Mouse (Mus musculus) T-helper 2 cell (primary cell): ENCODE data around the gene Tnr.

ENCODE experiments used
- in situ Hi-C: fragments of 300-600 bp; cut with MboI, MseI; formaldehyde crosslinking; loops from one replicate; pipeline ENCODE4 v1.15.1; 2025; ENCODE audit warnings: high pct_unique_total_duplicates

Tnr gene

DNA sequence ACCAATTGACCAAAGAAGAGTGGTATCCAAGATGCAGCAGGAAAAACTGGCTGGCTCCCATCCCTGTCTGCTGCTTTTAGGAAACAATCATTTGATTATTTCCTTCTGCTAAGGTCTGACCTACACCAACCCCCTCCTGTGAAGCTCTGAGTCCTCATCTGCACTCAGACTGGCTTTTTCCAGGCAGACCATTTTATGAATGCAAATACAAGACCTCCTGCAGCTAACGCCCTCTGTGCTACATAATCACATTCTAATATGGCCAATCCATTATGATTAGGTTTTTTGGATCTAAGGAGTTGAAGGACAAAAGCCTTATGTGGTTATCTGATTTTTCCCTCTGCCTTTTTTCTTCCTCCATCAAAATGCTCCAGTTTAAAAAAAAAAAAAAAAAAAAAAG is 342.1 kb downstream of the Tnr start:
- in situ Hi-C loops, result no loop called here

GRCm38 (mm10) chr1:159869619-159870441 is 346.3 kb downstream of the Tnr start:
- in situ Hi-C loops, result no loop called here

- in situ Hi-C loops, result no loop called here
Measured at GRCm38 (mm10) chr1:159872866-159873265, 349.3 kb downstream of the Tnr start.

GRCm38 (mm10) chr1:159878681-159879080 is 355.1 kb downstream of the Tnr start:
- in situ Hi-C loops, result no loop called here

- in situ Hi-C loops, result no loop called here
Measured at GRCm38 (mm10) chr1:159879866-159880265, 356.3 kb downstream of the Tnr start.

- in situ Hi-C loops, result loop anchor here (5.0 kb wide), 2 partner anchors 302 to 488 kb away; no protein-coding TSS in a partner anchor
Measured at GRCm38 (mm10) chr1:159885476-159885875, 361.9 kb downstream of the Tnr start.

DNA sequence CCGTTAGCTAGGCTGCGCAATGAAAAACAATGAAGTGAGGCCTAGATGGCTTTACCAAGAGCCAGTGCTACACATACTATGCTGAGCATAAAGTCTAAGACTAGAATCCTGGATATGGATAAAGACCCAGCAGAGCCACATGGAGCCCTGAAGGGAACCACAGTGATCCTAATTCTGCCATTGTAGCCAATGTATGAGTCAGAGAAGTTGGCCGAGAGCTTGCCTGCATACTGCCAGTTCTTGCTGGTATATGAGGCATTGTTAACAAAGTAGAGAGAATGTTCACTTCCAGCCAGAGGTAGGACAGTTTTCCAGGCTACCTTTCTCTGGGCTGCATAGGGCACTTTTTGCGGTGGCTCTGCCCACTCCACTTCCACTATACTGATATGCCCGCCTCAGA is 365.0 kb downstream of the Tnr start:
- in situ Hi-C loops, result loop anchor here (5.0 kb wide), 2 partner anchors 299 to 491 kb away; no protein-coding TSS in a partner anchor

DNA sequence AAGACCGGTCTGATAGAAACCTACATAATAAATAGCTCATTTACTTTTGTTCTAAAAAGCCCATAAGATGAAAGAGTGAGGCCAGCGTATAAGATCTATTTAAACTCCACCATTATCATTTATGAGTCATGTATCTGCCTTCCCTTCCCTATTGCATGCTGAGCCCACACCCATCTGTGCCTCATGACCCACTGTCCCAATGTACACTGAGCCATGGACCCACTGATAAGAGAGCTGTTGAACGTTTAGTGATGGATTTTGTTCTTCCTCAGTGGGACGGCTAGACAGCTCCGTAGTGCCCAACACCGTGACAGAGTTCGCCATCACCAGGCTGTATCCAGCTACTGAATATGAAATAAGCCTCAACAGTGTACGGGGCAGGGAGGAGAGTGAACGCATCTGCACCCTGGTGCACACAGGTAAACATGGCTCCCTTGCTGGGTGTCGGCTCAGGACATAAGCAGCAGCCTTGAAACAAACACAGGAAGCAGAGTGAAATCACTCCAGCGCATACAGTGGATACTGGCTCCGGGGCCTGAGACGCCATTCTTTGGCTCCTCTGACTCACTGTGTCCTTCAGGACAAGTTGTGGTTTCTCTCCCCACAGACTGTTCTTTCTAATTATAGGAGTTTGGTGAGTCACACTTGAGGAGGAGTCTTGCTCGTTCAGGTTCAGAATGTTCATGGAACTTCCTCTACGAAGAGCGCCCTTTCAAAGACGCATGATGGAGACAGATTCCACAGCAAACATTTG is 365.6 kb downstream of the Tnr start:
- in situ Hi-C loops, result loop anchor here (5.0 kb wide), 2 partner anchors 298 to 492 kb away; no protein-coding TSS in a partner anchor

DNA sequence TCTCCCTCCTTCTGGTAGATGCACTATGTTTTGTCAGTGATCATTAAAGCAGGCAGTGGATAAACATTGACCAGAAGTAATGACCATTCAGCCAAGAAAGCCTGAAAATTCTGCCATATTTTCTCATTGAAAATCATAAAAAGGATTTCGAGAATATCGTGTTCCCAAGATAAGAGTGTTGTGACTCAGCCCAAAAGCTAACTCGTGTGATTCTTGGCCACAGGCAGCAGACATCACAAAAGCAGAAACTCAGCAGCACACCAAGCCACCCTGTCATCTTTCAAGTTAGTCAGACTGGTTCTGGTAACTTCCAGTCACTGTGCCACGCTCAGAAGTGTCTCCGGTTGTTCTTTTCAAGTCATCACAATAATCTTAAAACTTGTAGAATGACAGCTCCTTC is 367.0 kb downstream of the Tnr start:
- in situ Hi-C loops, result no loop called here

DNA sequence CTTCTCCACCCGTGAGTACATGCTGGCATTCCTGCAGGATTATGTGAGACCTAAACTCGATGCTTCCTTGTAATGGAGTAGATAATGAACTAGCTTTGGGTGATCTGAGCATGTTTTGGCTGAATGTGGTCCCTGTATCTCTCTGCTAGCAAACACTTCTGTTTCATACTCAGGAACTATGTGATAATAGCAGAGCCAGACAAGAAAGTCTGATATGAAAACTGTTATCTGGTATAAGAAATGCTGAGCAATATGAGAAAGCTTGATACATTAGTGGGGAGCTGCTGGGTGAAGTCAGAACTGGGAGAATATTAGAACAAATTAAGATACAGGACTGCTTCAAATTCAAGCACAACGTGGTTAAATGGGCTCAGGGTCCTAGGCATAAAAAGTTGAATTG is 371.5 kb downstream of the Tnr start:
- in situ Hi-C loops, result no loop called here

- in situ Hi-C loops, result no loop called here
Measured at GRCm38 (mm10) chr1:159899991-159900390, 376.4 kb downstream of the Tnr start.

- in situ Hi-C loops, result no loop called here
Measured at GRCm38 (mm10) chr1:159900639-159901038, 377.1 kb downstream of the Tnr start.

GRCm38 (mm10) chr1:159901366-159902119 is 378.0 kb downstream of the Tnr start:
- in situ Hi-C loops, result no loop called here

- in situ Hi-C loops, result no loop called here
Measured at GRCm38 (mm10) chr1:159902120-159902497, 378.5 kb downstream of the Tnr start.

DNA sequence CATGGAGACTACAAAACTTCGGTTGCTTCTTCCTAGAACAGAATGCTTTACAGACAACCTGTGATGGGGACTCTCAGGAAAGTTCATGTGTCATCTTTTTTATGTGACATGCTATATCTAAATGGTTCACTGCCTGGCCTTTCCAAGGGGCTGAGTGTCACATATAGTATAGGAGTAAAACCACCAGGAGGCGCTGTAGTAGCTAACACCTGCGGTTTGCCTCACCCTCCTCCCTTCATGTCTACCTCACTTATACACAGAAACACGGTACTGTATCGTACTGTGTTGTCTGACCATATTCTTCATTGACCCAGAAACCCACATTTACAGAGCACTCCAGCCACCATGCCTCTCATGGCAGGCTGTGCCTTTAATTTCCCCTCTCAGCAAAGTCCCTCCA is 387.4 kb downstream of the Tnr start:
- in situ Hi-C loops, result loop anchor here (5.0 kb wide), 1 partner anchor 171 kb away; no protein-coding TSS in a partner anchor

GRCm38 (mm10) chr1:159914726-159915125 is 391.2 kb downstream of the Tnr start:
- in situ Hi-C loops, result loop anchor here (5.0 kb wide), 1 partner anchor 168 kb away; no protein-coding TSS in a partner anchor

- in situ Hi-C loops, result no loop called here
Measured at GRCm38 (mm10) chr1:159920571-159920970, 397.0 kb downstream of the Tnr start.

DNA sequence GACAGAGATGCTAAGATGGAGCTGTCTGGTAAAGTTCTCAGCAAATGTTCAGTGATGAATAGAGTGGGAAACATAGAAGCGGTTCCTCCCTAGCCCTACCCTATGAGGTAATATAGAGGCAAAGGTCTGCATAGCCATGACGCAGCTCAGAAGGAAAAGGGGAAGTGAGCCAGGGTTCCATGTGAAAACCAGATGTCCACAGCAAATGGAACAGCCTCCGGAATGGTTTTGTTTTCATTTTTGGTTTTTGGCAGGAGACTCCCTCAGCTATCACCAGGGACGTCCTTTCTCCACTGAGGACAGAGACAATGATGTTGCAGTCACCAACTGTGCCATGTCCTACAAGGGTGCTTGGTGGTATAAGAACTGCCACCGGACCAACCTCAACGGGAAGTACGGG is 399.4 kb downstream of the Tnr start:
- in situ Hi-C loops, result no loop called here

- in situ Hi-C loops, result no loop called here
Measured at GRCm38 (mm10) chr1:159924105-159924504, 400.5 kb downstream of the Tnr start.

DNA sequence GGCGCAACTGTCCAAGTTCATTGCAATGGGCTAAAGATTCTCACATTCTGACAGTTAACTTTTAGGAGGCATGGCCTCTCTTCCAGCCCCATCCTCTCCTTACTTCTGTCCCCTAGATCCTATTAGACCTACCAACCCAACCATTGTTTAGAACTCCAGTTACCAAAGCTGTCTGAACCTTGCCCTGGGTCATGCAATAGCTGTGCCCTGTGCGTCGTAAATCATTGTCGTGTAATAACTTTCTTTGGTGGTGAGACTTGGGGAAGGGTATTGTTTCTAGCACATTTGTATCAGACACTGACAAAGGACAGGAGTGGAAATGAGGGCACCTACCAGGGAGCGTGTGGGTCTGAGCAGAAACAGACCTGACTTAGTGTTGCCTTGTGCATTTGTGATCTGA is 401.1 kb downstream of the Tnr start:
- in situ Hi-C loops, result no loop called here

DNA sequence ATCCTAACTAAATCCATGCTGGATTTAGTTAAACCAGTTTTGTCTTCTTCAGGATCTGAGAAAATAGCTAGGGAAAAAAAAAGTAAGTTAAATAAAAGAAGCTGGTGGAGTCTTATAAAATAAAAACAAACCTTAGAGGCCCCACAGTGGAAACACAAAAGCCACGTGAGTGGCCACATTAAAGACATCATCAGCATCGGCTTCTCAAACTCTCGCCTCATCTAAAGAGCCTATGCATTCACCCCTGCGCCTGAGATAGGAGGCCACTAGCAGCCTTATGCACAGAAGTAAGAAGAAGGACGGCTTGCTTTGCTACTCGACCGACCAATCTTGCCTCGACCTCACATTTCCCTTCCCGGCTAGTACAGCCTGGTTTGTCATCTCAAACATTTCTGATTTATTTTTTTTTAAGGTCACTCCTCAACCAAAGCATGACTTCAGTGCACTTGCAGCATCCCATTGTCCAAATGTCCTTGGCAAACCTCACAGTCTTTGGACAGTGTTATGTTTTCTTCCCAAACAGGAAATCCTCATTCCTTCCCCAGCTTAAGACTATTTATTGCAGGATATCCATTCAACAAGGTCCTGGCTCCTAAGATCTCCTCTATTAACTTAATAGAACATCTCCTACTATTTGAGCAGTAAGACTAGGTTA is 405.2 kb downstream of the Tnr start:
- in situ Hi-C loops, result no loop called here
